Mouse (Mus musculus) cerebellum, adult 2 months (tissue): Measurements from ENCODE around the gene St8sia1. TPM values are rescaled to one million over a fixed set of nuclear protein-coding genes. Genes with fewer than 3 reads are reported as not detected.
"Not testable (repeated sequence)": the region's sequence is repeated elsewhere in the genome, so short reads cannot be mapped to it uniquely, and the experiment has no call there.

Experiments used
- DNase-seq, 2 experiments: peaks; one replicate each; pipeline ENCODE4 v3.0.0; 2021
- H3K27ac ChIP-seq: fragments of 200-500 bp; 2 replicates; pipeline ENCODE4 v1.5.1; 2012; ENCODE audit warnings: low read length, control low read depth, inconsistent platforms; ENCODE audit not compliant: insufficient read depth
- H3K27me3 ChIP-seq: fragments of 200-500 bp; 2 replicates; pipeline ENCODE4 v1.6.1; 2012; ENCODE audit warnings: inconsistent platforms, mild to moderate bottlenecking, low read length, moderate library complexity; ENCODE audit not compliant: control insufficient read depth, insufficient read depth
- H3K4me1 ChIP-seq: fragments of 200-500 bp; 2 replicates; pipeline ENCODE4 v1.6.1; 2011; ENCODE audit warnings: low read length; ENCODE audit not compliant: control insufficient read depth, insufficient read depth
- H3K4me3 ChIP-seq: fragments of 200-500 bp; replicated peaks from 2 replicates; pipeline ENCODE3; 2011; ENCODE audit warnings: mild to moderate bottlenecking, low read depth, low read length, control low read depth; ENCODE audit not compliant: insufficient read depth
- CTCF ChIP-seq: fragments of 200-500 bp; IDR thresholded peaks from 2 replicates; pipeline ENCODE4 v1.5.1; 2011; ENCODE audit warnings: low read depth, mild to moderate bottlenecking, control low read depth, low read length, moderate library complexity, borderline replicate concordance; ENCODE audit not compliant: insufficient read depth
- POLR2A ChIP-seq: fragments of 200-500 bp; IDR thresholded peaks from 2 replicates; pipeline ENCODE4 v1.6.1; 2011; ENCODE audit warnings: low read length, control low read depth, borderline replicate concordance; ENCODE audit not compliant: insufficient read depth
- WGBS: fragments of 180-500 bp; shearing (Covaris S2); methylation state at CpG from one replicate; pipeline ENCODE4 v1.1.7; 2018; 5-methylcytosine and 5-hydroxymethylcytosine counted together
- polyA plus RNA-seq: library from polyadenylated mRNA; depleted of rRNA; stranded (reverse); fragments of >200 nt; gene quantifications from 2 replicates; pipeline ENCODE4 v1.2.3, GENCODE M21; 2012

The St8sia1 gene
- polyA plus RNA-seq, 1 experiment = 22.2 TPM

- DNase-seq = no peak
- 78% methylated on average over 6 of the region's 6 CpGs for WGBS
Observed at GRCm38 (mm10) chr6:142988231-142988630, 24.0 kb upstream of the St8sia1 start.

GRCm38 (mm10) chr6:142987616-142988015, 23.4 kb upstream of the St8sia1 start:
- Histone ChIP-seq H3K27me3 (no peaks in the 10 kb centered on the region), H3K4me3 (no peak overlapping the region), H3K4me1 (no peaks in the 10 kb centered on the region), H3K27ac (no peak overlapping the region)
- WGBS = 67% methylated on average over 6 of the region's 6 CpGs
- TF ChIP-seq CTCF (no peak), POLR2A (no peak)
- no peak for DNase-seq

More at GRCm38 (mm10) chr6:142988231-142988630, 24.0 kb upstream of the St8sia1 start:
- Histone ChIP-seq H3K4me1 (no peaks in the 10 kb centered on the region), H3K27ac (no peak overlapping the region), H3K27me3 (no peaks in the 10 kb centered on the region), H3K4me3 (no peak overlapping the region)
- no peak for TF ChIP-seq CTCF
- no peak for TF ChIP-seq POLR2A

GRCm38 (mm10) chr6:142986706-142987105, 22.5 kb upstream of the St8sia1 start:
- 87% methylated on average over 9 of the region's 9 CpGs for WGBS
- not testable (repeated sequence) for H3K27ac ChIP-seq, H3K27me3 ChIP-seq, H3K4me1 ChIP-seq, DNase-seq, H3K4me3 ChIP-seq

- H3K27ac ChIP-seq, H3K4me1 ChIP-seq: not testable (repeated sequence)
- WGBS = 88% methylated on average over 9 of the region's 9 CpGs
Observed at GRCm38 (mm10) chr6:142985561-142986238, 21.4 kb upstream of the St8sia1 start.

GRCm38 (mm10) chr6:142979665-142980660, 15.7 kb upstream of the St8sia1 start:
- TF ChIP-seq POLR2A (no peak), CTCF (no peak)
- Histone ChIP-seq H3K4me3 (no peak overlapping the region), H3K4me1 (no peaks in the 10 kb centered on the region), H3K27me3 (no peaks in the 10 kb centered on the region), H3K27ac (no peak overlapping the region)
- DNase-seq = no peak
- 69% methylated on average over 6 of the region's 6 CpGs for WGBS

More at GRCm38 (mm10) chr6:142985561-142986238, 21.4 kb upstream of the St8sia1 start:
- not testable (repeated sequence) for DNase-seq, H3K4me3 ChIP-seq, H3K27me3 ChIP-seq

- no peaks in the 10 kb centered on the region for H3K27me3 ChIP-seq
- DNase-seq = no peak
- 53% methylated on average over 1 of the region's 1 CpGs for WGBS
- H3K4me3 ChIP-seq = no peak overlapping the region
- no peak overlapping the region for H3K27ac ChIP-seq
- TF ChIP-seq CTCF = no peak
- TF ChIP-seq POLR2A = no peak
- no peaks in the 10 kb centered on the region for H3K4me1 ChIP-seq
Observed at GRCm38 (mm10) chr6:142977221-142977620, 13.0 kb upstream of the St8sia1 start.

- H3K27me3 ChIP-seq = no peaks in the 10 kb centered on the region
- no peak for DNase-seq
- H3K4me3 ChIP-seq = no peak overlapping the region
- no peaks in the 10 kb centered on the region for H3K4me1 ChIP-seq
- 86% methylated on average over 7 of the region's 7 CpGs for WGBS
- no peak for TF ChIP-seq POLR2A
- no peak for TF ChIP-seq CTCF
- no peak overlapping the region for H3K27ac ChIP-seq
Observed at GRCm38 (mm10) chr6:142973289-142973688, 9.0 kb upstream of the St8sia1 start.

GRCm38 (mm10) chr6:142972205-142972604, 8.0 kb upstream of the St8sia1 start:
- Histone ChIP-seq H3K4me3 (no peak overlapping the region), H3K4me1 (no peaks in the 10 kb centered on the region), H3K27me3 (no peaks in the 10 kb centered on the region), H3K27ac (no peak overlapping the region)
- TF ChIP-seq CTCF = no peak
- TF ChIP-seq POLR2A = no peak
- no peak for DNase-seq
- 54% methylated on average over 2 of the region's 2 CpGs for WGBS
